Mouse (Mus musculus): Measurements from ENCODE around the gene Tmem50b. TPM values are rescaled to one million over a fixed set of nuclear protein-coding genes. Genes with fewer than 3 reads are reported as not detected.

Tmem50b gene
- polyA plus RNA-seq, 1 experiment, result 0.02 TPM

DNA sequence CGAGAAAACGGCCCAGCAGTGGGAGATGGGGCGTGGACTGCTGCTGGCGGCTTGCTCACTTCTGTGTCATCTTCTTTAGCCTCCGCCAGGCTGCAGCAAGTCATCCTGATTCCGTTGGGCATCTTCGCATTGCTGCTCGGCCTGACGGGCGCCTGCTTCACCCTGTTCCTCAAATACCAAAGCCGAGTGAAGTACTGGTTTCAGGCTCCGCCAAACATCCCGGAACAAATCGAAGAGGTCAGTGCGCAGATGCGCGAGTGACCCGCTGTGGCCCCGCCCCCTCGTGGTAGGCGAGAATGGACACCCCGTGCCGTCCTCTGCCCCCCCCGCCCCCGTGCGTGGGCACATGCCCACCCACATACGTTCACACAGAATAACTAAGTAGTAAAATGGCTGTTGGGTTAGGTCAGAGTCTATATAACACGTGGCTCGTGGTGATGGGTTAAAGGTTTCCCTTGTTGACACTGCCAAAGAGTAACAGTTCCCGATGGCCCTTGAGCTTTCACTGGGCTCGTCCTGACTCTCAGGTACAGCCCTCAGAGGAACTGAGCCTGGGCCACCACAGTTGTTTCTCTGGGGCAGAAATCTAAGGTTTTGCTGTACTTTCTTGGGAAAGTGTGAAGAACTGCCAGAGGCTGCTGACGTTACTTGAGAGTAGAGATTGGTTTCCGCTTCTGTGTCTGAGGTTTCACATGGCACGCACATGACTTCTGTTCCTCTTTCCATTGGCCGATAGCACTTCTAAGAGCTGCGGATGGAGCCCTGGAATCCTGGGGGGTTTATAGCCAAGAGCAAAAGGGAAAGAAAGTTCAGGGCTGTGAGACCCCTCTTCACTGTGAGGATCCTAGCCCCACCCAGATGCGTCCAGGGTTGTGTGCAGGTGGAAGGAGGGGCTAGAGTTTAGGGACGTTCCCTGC lies 35.8 kb downstream of the Tmem50b start:
- H3K9me3 ChIP-seq (ENCODE audit: control insufficient read depth, low read length), result no peaks in the 10 kb centered on the region
- H3K4me1 ChIP-seq (ENCODE audit: control insufficient read depth), result peaks cover 25% of the 10 kb centered on the region
- no peak for TF ChIP-seq TAL1 (IDR thresholded peaks at IDR 0.05; ENCODE audit: low read length)
- no peaks in the 10 kb centered on the region; the same call in 1 of the 2 replicates for H3K27me3 ChIP-seq (ENCODE audit: control insufficient read depth)
- peaks cover 51% of the 10 kb centered on the region for H3K36me3 ChIP-seq (ENCODE audit: control insufficient read depth)
- H3K4me3 ChIP-seq (replicated peaks), result no peak overlapping the region

DNA sequence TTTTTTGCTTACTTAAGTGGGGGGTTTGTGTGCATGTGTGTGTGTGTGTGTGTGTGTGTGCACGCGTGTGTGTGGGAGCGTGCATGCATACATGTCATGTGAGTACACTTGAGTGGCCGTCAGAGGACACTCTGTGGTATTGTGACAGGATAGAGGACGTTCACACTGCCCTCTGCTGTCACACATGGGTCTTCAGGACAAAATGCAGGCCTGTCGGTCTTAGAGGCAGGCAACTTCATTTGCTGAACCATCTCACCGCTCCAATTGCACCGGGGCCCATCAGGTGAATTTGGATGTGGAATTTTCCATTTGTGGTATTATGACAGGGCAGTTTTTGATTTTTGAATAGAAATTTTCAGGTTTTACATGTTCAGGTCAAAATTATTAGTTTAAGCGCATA lies 36.5 kb downstream of the Tmem50b start:
- Histone ChIP-seq H3K36me3 (ENCODE audit: control insufficient read depth) (peaks cover 51% of the 10 kb centered on the region), H3K27me3 (ENCODE audit: control insufficient read depth) (no peaks in the 10 kb centered on the region; the same call in 1 of the 2 replicates), H3K4me3 (replicated peaks) (no peak overlapping the region), H3K4me1 (ENCODE audit: control insufficient read depth) (peaks cover 21% of the 10 kb centered on the region), H3K9me3 (ENCODE audit: control insufficient read depth, low read length) (no peaks in the 10 kb centered on the region)
- no peak for TF ChIP-seq GATA1 (IDR thresholded peaks at IDR 0.05; ENCODE audit: low read length)
- TF ChIP-seq TAL1 (IDR thresholded peaks at IDR 0.05; ENCODE audit: low read length), result no peak

DNA sequence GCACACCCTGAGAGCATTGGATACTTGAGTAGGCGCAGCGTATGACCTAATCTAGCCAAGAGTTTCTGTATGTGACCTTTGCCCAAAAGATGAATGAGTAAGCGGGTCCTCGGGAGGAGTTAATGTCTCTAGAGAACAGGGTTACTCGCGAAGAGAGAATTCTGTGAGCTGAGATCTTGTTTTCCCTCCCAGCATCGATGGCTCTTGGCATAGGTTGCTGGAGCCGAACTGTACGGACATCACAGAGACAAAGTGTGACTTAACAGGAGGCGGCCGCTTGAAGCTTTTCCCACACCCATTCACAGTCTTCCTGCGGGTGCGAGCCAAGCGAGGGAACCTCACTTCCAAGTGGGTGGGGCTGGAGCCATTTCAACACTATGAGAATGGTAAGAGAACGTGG lies 39.9 kb downstream of the Tmem50b start:
- Histone ChIP-seq H3K36me3 (ENCODE audit: control insufficient read depth) (peaks cover 48% of the 10 kb centered on the region), H3K27me3 (ENCODE audit: control insufficient read depth) (no peaks in the 10 kb centered on the region), H3K4me1 (ENCODE audit: control insufficient read depth) (peaks cover 22% of the 10 kb centered on the region), H3K4me3 (replicated peaks) (no peak overlapping the region), H3K9me3 (ENCODE audit: control insufficient read depth, low read length) (no peaks in the 10 kb centered on the region)
- TF ChIP-seq TAL1 (IDR thresholded peaks at IDR 0.05; ENCODE audit: low read length) (no peak), GATA1 (IDR thresholded peaks at IDR 0.05; ENCODE audit: low read length) (no peak)

DNA sequence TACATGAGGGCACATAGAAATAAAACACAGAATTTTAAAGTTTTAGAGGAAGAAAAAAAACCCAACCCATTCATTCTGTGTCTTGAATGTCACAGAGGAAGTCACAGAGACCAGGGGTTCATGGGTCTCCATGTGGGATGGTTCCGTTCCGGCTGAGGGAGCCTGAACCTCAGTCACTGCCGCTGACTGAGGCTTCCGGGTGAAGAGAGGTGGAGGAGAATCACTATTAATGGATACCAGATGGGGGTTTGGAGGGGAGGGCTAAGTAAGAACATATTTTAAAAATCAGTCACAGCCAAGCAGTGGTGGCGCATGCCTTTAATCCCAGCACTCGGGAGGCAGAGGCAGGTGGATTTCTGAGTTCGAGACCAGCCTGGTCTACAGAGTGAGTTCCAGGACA lies 40.4 kb downstream of the Tmem50b start:
- H3K4me3 ChIP-seq (replicated peaks), result no peak overlapping the region
- no peaks in the 10 kb centered on the region for H3K27me3 ChIP-seq (ENCODE audit: control insufficient read depth)
- H3K9me3 ChIP-seq (ENCODE audit: control insufficient read depth, low read length), result no peaks in the 10 kb centered on the region
- peaks cover 26% of the 10 kb centered on the region for H3K4me1 ChIP-seq (ENCODE audit: control insufficient read depth)
- peaks cover 43% of the 10 kb centered on the region for H3K36me3 ChIP-seq (ENCODE audit: control insufficient read depth)
- TF ChIP-seq TAL1 (IDR thresholded peaks at IDR 0.05; ENCODE audit: low read length), result no peak
- TF ChIP-seq GATA1 (IDR thresholded peaks at IDR 0.05; ENCODE audit: low read length), result no peak

DNA sequence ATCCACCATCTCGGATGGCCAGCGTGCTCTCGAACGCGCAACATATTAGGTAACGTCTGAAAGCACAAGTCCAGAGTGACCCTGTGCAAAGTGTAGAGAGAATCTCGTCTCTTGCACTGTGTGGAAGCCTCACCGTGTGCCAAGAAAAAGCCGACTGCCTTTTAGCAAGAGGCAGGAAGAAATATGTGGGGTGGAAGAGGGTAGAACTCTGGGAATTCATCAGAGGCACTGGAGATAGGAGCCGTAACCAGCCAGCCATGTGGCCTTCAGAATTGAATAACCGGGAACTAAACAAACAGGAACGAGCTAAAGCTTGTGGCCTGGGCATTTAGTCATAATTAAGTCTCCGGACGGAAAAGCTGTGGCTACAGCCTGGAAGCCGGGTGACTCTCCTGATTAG lies 40.9 kb downstream of the Tmem50b start:
- no peak overlapping the region for H3K4me3 ChIP-seq (replicated peaks)
- H3K27me3 ChIP-seq (ENCODE audit: control insufficient read depth), result no peaks in the 10 kb centered on the region
- H3K9me3 ChIP-seq (ENCODE audit: control insufficient read depth, low read length), result no peaks in the 10 kb centered on the region
- peaks cover 31% of the 10 kb centered on the region for H3K4me1 ChIP-seq (ENCODE audit: control insufficient read depth)
- peaks cover 38% of the 10 kb centered on the region for H3K36me3 ChIP-seq (ENCODE audit: control insufficient read depth)
- no peak for TF ChIP-seq TAL1 (IDR thresholded peaks at IDR 0.05; ENCODE audit: low read length)
- no peak for TF ChIP-seq GATA1 (IDR thresholded peaks at IDR 0.05; ENCODE audit: low read length)

DNA sequence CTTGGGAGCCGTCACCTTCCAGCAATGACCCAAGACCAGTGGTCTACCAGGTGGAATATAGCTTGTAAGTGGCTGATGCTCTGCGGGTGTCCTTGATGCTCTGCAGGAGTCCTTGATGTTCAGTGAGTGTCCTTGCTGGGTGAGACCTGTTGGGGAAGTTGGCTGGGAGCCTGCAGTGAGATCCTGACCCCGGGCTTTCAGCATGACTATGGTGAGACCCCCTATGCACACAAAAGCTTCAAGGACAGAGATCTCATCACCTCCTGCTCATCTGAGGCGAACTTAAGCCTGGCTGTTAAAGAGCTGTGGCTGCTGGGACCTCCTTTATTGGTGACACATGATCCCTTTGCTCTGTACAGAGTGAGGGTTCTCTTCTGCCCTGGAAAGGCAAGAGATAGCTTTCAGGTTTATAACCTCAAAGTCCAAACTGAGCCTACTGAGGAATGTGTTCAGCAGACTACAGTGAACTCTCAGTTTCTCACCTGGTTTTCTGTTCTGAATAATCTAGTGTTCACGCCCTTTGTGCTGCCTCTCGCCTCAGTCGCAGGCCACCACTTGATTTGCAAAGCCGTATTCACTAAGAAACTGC lies 42.5 kb downstream of the Tmem50b start:
- TF ChIP-seq GATA1 (IDR thresholded peaks at IDR 0.05; ENCODE audit: low read length) (no peak), TAL1 (IDR thresholded peaks at IDR 0.05; ENCODE audit: low read length) (no peak)
- Histone ChIP-seq H3K4me1 (ENCODE audit: control insufficient read depth) (peaks cover 44% of the 10 kb centered on the region), H3K36me3 (ENCODE audit: control insufficient read depth) (peaks cover 29% of the 10 kb centered on the region), H3K27me3 (ENCODE audit: control insufficient read depth) (no peaks in the 10 kb centered on the region), H3K9me3 (ENCODE audit: control insufficient read depth, low read length) (no peaks in the 10 kb centered on the region), H3K4me3 (replicated peaks) (no peak overlapping the region)

DNA sequence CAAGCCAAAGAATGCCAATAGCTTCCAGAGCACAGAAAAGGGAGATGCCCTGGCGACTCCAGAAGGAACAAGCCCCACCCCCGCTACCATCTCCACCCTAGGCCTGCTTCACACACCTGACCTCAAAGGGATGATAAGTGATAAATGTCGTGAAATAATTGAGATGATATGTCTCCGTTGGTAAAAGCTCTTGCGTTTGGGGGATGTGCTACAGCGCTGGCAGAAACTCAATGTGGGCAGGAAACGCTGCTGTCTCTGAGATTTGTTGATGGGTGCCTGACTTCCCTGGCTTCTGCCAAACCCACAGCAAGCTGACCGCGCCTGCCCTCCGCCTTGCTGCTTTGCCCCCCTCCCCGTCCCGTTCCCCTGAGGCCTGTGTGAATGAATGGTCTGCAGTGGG lies 44.0 kb downstream of the Tmem50b start:
- Histone ChIP-seq H3K36me3 (ENCODE audit: control insufficient read depth) (peaks cover 22% of the 10 kb centered on the region), H3K4me3 (replicated peaks) (no peak overlapping the region), H3K4me1 (ENCODE audit: control insufficient read depth) (peaks cover 59% of the 10 kb centered on the region), H3K9me3 (ENCODE audit: control insufficient read depth, low read length) (no peaks in the 10 kb centered on the region), H3K27me3 (ENCODE audit: control insufficient read depth) (no peaks in the 10 kb centered on the region)
- TF ChIP-seq TAL1 (IDR thresholded peaks at IDR 0.05; ENCODE audit: low read length) (no peak), GATA1 (IDR thresholded peaks at IDR 0.05; ENCODE audit: low read length) (no peak)

DNA sequence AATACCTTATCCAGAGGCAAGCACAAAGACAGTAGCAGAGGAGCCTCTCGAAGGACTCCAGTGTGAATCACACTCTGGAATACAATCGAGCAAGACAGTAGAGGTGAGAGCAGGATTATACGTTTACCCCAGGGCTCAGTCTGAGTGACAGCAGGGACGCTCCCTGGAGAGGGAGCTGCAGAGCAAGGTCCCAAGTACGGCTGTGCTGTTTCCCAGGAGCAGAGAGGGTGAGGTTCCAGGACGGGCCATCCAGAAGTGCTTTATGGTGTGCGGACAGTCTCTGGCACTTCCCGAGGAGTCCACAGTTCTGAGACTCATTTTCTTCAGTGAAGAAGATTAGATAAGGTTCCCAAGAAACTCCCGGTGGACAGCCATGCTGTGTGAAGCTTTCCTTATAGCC lies 45.5 kb downstream of the Tmem50b start:
- Histone ChIP-seq H3K27me3 (ENCODE audit: control insufficient read depth) (peaks cover 8% of the 10 kb centered on the region; the same call in 1 of the 2 replicates), H3K9me3 (ENCODE audit: control insufficient read depth, low read length) (no peaks in the 10 kb centered on the region), H3K4me1 (ENCODE audit: control insufficient read depth) (peaks cover 75% of the 10 kb centered on the region), H3K36me3 (ENCODE audit: control insufficient read depth) (peaks cover 12% of the 10 kb centered on the region), H3K4me3 (replicated peaks) (no peak overlapping the region)
- TF ChIP-seq GATA1 (IDR thresholded peaks at IDR 0.05; ENCODE audit: low read length) (no peak), TAL1 (IDR thresholded peaks at IDR 0.05; ENCODE audit: low read length) (no peak)

DNA sequence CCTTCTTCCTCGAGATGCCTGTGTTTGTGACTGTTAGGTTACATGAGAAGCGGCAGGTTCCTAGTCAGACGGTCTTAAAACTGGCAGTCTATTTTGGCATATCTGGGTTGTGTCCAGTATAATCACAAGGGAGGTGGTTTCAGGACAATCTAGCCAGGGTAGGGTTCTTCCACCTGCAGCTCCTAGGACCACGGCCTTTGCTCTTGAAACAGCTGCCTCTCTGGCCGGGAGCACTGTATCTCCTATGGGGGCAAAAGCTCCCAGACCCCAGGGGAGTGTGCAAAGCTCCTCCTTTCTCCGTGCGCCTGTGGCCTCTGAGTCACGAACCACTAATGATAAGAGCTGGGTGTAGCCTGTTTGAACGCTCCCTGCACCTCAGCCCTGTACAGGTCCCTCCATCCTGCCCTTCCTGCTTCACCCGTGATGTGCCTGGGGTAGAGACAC lies 46.5 kb downstream of the Tmem50b start:
- peak overlapping the region; percentile 40 for H3K4me3 ChIP-seq (replicated peaks)
- peak; percentile 54 for TF ChIP-seq GATA1 (IDR thresholded peaks at IDR 0.05; ENCODE audit: low read length)
- no peak for TF ChIP-seq TAL1 (IDR thresholded peaks at IDR 0.05; ENCODE audit: low read length)
- no peaks in the 10 kb centered on the region for H3K9me3 ChIP-seq (ENCODE audit: control insufficient read depth, low read length)
- H3K4me1 ChIP-seq (ENCODE audit: control insufficient read depth), result peaks cover 83% of the 10 kb centered on the region
- H3K27me3 ChIP-seq (ENCODE audit: control insufficient read depth), result peaks cover 8% of the 10 kb centered on the region; the same call in 1 of the 2 replicates
- H3K36me3 ChIP-seq (ENCODE audit: control insufficient read depth), result peaks cover 12% of the 10 kb centered on the region
